Mouse (Mus musculus) midbrain, embryonic 10.5 days (tissue): ENCODE measurements at regions not wholly inside any gene's neighbourhood (a gene's known extent, or its start where the extent isn't known, plus 50 kb on each side); places are given as distances from the start of the nearest gene placed in this dataset.

Experiments used
- DNase-seq: peaks from one replicate; pipeline ENCODE4 v3.0.0-alpha.2; 2017; ENCODE audit warnings: low spot score
- H3K27ac ChIP-seq: fragments of 300-500 bp; sonication (generic); replicated peaks from 2 replicates; pipeline ENCODE4 v1.5.1; 2016; ENCODE audit warnings: mild to moderate bottlenecking
- H3K27me3 ChIP-seq: fragments of 300-500 bp; sonication (generic); 2 replicates; pipeline ENCODE4 v1.6.1; 2016; ENCODE audit warnings: low read depth, mild to moderate bottlenecking; ENCODE audit not compliant: poor library complexity, severe bottlenecking
- H3K36me3 ChIP-seq: fragments of 300-500 bp; sonication (generic); 2 replicates; pipeline ENCODE4 v1.6.1; 2016; ENCODE audit warnings: mild to moderate bottlenecking, moderate library complexity
- H3K4me1 ChIP-seq: fragments of 300-500 bp; sonication (generic); 2 replicates; pipeline ENCODE4 v1.6.1; 2016
- H3K4me3 ChIP-seq: fragments of 300-500 bp; sonication (generic); 2 replicates; pipeline ENCODE4 v1.5.1; 2016; ENCODE audit warnings: mild to moderate bottlenecking, moderate library complexity
- H3K9me3 ChIP-seq: fragments of 300-500 bp; sonication (generic); replicated peaks from 2 replicates; pipeline ENCODE4 v1.6.1; 2016; ENCODE audit warnings: mild to moderate bottlenecking
- WGBS: fragments of 180-500 bp; shearing (Covaris S2); methylation state at CpG from one replicate; pipeline ENCODE4 v1.1.7; 2016; 5-methylcytosine and 5-hydroxymethylcytosine counted together

DNA sequence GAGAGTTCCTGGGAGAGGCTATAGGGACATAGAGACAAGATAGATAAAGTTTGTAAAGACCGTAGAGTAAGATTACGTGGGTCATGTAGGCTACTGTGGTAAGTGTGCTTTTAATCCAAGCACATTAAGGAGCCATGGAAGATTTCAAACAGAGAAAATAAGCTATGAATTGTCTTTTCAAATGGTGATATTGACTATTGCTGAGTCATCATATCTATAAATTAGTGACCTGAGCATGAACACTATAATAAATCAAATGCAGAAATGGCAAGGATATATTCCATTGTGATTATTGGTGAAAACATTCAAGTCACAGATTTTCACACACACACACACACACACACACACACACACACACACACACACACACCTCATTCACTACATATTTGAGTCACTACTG lies 355.3 kb upstream of the Ddhd1 start:
- no peaks in the 10 kb centered on the region for H3K27me3 ChIP-seq

DNA sequence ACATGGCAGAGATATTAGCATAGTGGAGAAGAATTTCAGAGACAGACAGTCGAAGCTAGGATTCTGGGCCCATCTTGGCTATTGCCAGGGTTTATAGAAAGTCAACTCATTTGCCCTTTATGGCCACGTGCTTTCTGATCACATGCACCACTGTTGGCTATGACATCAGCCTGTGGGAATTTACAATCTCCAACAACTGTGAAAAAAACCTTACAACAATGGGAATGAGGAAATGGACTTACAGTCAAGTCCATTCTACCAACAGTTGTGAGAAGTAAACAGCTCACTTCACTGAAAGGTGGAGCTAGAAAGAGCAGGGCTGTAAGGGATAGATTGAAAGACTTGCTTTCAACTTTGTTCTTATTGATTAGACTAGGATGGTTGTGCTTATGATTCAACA lies 356.1 kb upstream of the Ddhd1 start:
- Histone ChIP-seq H3K36me3 (no peaks in the 10 kb centered on the region), H3K4me1 (peaks cover 14% of the 10 kb centered on the region), H3K27ac (no peak overlapping the region), H3K4me3 (no peak overlapping the region), H3K9me3 (no peaks in the 10 kb centered on the region), H3K27me3 (no peaks in the 10 kb centered on the region)
- WGBS = 79% methylated on average over 2 of the region's 2 CpGs
- no peak for DNase-seq

More for the DNA sequence above, 355.3 kb upstream of the Ddhd1 start:
- Histone ChIP-seq H3K36me3 (no peaks in the 10 kb centered on the region), H3K4me1 (peaks cover 14% of the 10 kb centered on the region), H3K9me3 (no peaks in the 10 kb centered on the region), H3K27ac (no peak overlapping the region), H3K4me3 (no peak overlapping the region)
- 98% methylated on average over 2 of the region's 2 CpGs for WGBS
- DNase-seq = no peak

- Histone ChIP-seq H3K27me3 (no peaks in the 10 kb centered on the region), H3K4me3 (no peak overlapping the region), H3K9me3 (no peaks in the 10 kb centered on the region), H3K4me1 (peaks cover 14% of the 10 kb centered on the region), H3K36me3 (no peaks in the 10 kb centered on the region), H3K27ac (no peak overlapping the region)
- WGBS = 87% methylated on average over 6 of the region's 6 CpGs
- no peak for DNase-seq
Observed at GRCm38 (mm10) chr14:46015682-46016400, 357.9 kb upstream of the Ddhd1 start.

- Histone ChIP-seq H3K36me3 (no peaks in the 10 kb centered on the region), H3K27me3 (no peaks in the 10 kb centered on the region), H3K4me1 (peaks cover 14% of the 10 kb centered on the region), H3K27ac (no peak overlapping the region), H3K9me3 (no peaks in the 10 kb centered on the region), H3K4me3 (no peak overlapping the region)
- 68% methylated on average over 4 of the region's 4 CpGs for WGBS
- DNase-seq = no peak
Observed at GRCm38 (mm10) chr14:46016701-46017106, 358.8 kb upstream of the Ddhd1 start.

- Histone ChIP-seq H3K9me3 (no peaks in the 10 kb centered on the region), H3K36me3 (no peaks in the 10 kb centered on the region), H3K27me3 (no peaks in the 10 kb centered on the region), H3K27ac (no peak overlapping the region), H3K4me1 (peaks cover 14% of the 10 kb centered on the region), H3K4me3 (no peak overlapping the region)
- no peak for DNase-seq
- 69% methylated on average over 3 of the region's 3 CpGs for WGBS
Observed at GRCm38 (mm10) chr14:46017286-46017685, 359.3 kb upstream of the Ddhd1 start.

GRCm38 (mm10) chr14:46017976-46018375 lies 360.0 kb upstream of the Ddhd1 start:
- Histone ChIP-seq H3K9me3 (no peaks in the 10 kb centered on the region), H3K27me3 (no peaks in the 10 kb centered on the region), H3K36me3 (no peaks in the 10 kb centered on the region), H3K4me3 (no peak overlapping the region), H3K4me1 (peaks cover 14% of the 10 kb centered on the region), H3K27ac (no peak overlapping the region)
- no peak for DNase-seq
- 79% methylated on average over 6 of the region's 6 CpGs for WGBS

DNA sequence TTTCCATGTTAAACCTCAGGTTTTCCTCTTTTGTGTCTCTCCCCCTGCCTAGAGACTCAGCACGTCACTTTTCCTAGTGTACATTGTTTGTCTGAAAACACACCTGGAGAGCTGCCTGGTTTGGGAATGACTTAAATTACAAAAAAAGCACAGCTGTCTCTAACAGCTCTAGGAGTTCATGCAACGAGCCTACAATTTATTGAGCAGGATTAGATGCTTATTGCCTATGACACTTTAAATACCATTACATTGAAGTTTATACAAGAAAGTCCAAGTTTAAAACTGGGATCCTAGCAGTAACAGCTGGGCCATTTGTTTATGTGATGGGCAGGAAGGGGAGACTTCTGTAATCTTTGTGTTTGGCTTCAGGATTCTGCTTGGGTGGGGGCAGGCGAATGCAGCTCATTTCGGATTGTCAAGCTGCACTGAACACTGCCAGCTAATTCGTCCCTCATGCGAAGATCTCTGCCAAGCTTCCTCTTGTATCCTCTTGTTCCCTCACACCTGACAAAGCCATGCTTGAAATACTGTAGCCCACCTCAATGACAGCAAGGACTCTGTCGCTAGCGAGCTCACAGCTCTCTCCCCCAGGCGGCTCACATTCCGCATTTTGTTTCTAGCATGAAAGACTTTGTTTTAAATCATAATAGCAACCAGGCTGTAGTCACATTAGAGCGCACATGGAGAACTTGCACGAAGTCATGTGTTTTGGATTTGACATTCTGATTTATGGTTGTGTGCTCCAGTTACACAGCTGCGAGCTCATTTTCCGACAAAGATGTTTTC lies 359.8 kb upstream of the Gm15217 start:
- WGBS = 74% methylated on average over 14 of the region's 14 CpGs
- Histone ChIP-seq H3K27ac (no peak overlapping the region), H3K4me3 (no peak overlapping the region), H3K4me1 (peaks cover 14% of the 10 kb centered on the region), H3K36me3 (no peaks in the 10 kb centered on the region), H3K27me3 (no peaks in the 10 kb centered on the region), H3K9me3 (no peaks in the 10 kb centered on the region)
- DNase-seq = no peak

DNA sequence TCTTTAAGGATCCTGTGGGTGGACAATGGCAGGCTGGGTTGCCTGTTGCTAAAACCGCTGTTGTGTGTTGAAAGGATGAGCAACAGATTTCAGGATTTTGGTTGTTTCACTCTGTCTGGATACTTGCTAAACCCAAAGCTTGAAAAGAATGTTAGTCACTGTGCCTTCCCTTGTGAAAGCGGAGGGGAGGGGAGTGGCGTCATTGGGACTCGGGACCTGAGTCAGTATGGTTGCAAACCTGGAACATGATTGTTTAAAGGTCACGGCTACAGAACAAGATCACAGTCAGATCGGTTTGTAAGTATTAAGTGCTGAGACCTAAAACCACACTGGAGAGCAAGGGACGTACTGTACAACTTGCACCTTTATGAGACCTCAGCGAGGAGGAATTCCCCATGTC lies 344.9 kb upstream of the Gm15217 start:
- Histone ChIP-seq H3K27me3 (no peaks in the 10 kb centered on the region), H3K36me3 (no peaks in the 10 kb centered on the region), H3K27ac (no peak overlapping the region), H3K4me1 (no peaks in the 10 kb centered on the region), H3K9me3 (no peaks in the 10 kb centered on the region), H3K4me3 (no peak overlapping the region)
- 91% methylated on average over 8 of the region's 8 CpGs for WGBS
- no peak for DNase-seq

DNA sequence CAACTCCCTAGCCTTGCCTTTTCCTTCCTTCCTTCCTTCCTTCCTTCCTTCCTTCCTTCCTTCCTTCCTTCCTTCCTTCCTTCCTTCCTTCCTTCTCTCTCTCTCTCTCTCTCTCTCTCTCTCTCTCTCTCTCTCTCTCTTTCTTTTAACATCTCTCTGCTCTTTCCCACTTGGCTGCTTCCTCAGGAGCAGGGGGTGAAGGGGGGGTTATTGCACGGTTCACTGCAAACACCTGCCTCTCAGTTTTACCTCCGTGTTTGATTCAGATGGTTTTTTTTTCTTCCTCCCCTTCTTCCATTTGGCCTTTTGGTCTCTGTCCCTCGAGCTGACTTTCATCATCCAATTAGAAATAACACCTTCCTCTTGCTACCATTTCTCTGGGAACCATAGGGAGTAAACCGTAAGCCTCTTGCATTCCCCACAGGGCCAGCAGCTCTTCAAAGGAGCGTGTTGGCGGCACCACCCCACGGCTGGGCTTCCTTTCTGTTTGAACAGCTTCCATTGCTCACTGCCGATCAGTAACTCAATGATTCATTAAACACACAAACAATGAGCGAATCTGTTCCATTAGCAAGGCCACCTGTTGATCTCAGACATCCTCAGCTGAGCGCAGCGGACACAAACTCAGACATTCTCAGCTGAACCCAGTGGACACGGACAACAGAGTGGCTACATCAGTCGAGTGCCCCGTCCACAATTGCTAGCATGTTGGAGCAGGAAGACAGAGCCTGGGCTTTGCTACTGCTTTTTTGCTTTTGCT lies 318.4 kb upstream of the Gm15217 start:
- H3K27me3 ChIP-seq = no peaks in the 10 kb centered on the region
- H3K27ac ChIP-seq = peak overlapping the region; percentile 34; the same call in 1 of the 2 replicates
- peak; percentile 35 for DNase-seq
- H3K4me1 ChIP-seq = peaks cover 9% of the 10 kb centered on the region
- WGBS = 31% methylated on average over 14 of the region's 14 CpGs
- H3K36me3 ChIP-seq = no peaks in the 10 kb centered on the region
- H3K9me3 ChIP-seq = no peaks in the 10 kb centered on the region
- peak overlapping the region; percentile 18; the same call in 1 of the 2 replicates for H3K4me3 ChIP-seq

DNA sequence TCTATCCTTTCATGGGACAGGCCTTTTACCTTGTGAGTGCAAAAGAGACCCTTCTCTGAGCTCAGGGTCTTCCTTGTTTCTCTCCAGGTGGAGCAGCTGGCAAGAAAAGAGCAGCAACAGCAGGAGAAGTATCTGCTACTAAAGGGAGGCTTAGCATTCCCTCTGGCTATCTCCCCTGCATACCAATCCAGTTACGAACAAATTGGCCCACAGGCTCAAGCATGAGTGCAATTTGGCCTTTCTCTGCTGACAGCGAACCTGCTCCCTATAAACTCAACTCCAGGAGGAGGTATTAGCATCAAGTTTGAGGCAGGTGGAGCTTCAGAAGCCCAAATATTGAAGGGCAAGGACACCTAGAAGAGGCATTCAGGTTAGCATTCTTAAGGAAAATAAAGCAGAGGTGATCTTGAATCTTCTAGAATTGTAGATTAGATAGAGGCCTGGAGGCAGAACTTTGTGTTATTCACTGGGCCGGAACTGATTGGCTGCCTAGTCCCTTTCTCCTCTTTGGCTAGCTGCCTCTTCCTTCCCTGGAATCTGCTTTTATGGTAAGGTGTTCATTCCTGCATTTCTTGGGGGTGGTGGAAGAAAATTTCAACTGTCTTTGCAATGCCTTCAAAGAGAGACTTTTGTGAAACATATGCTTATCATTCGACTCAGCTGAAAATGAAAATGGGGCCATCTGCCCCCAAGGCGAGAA lies 312.0 kb upstream of the Gm15217 start:
- H3K36me3 ChIP-seq = no peaks in the 10 kb centered on the region
- H3K27ac ChIP-seq = no peak overlapping the region
- WGBS = 79% methylated on average over 5 of the region's 5 CpGs
- H3K4me1 ChIP-seq = 0 out of 2 replicates have a peak, but pooled peaks cover 3% of the 10 kb centered on the region
- H3K9me3 ChIP-seq = no peaks in the 10 kb centered on the region
- no peak for DNase-seq
- H3K27me3 ChIP-seq = no peaks in the 10 kb centered on the region
- H3K4me3 ChIP-seq = no peak overlapping the region

DNA sequence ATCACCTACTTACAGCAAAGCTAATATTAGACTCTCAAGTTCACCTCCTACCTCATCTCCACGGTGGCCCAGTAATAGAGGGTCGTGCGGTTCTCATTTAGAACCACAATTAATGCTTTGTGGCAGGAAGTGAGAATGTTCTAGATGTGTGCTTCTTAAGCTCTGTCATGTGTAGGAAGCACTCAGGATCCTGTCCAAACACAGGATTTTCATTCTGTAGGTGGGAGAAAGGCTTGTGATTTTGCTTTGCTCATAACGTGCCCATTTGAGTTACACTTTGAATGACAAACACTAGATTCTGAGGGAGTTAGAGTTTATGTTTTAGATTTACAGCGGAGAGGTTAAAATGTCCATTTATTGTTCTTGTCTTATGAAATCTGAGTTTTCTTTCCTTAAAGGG lies 308.0 kb upstream of the Gm15217 start:
- 93% methylated on average over 5 of the region's 5 CpGs for whole genome bisulfite sequencing
- DNase-seq = no peak
- Histone ChIP-seq H3K36me3 (no peaks in the 10 kb centered on the region), H3K27me3 (no peaks in the 10 kb centered on the region), H3K4me1 (0 out of 2 replicates have a peak, but pooled peaks cover 3% of the 10 kb centered on the region), H3K4me3 (no peak overlapping the region), H3K9me3 (no peaks in the 10 kb centered on the region), H3K27ac (no peak overlapping the region)

DNA sequence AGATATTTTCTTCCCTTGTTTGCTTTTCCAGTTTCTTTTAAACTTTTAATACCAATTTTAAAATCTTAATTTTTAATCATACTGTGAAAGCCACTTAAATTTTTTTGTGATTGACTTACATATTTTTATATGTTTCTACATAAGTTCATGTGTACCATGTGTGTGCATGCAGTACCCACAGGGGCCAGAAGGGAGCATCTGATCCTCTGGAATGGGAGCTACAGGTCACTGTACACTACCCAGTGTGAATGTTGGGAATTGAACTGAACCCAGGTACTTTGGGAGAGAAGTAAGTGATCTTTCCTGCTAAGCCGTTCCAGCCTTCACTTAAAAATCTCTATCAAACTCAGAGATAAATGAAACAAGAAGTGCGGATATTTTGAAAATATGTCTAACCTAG lies 302.5 kb upstream of the Gm15217 start:
- WGBS = 97% methylated on average over 2 of the region's 2 CpGs
- H3K9me3 ChIP-seq = no peaks in the 10 kb centered on the region
- H3K4me1 ChIP-seq = no peaks in the 10 kb centered on the region
- H3K27me3 ChIP-seq = no peaks in the 10 kb centered on the region
- H3K4me3 ChIP-seq = no peak overlapping the region
- H3K36me3 ChIP-seq = no peaks in the 10 kb centered on the region
- H3K27ac ChIP-seq = no peak overlapping the region
- no peak for DNase-seq
